In the genomic region with DNA sequence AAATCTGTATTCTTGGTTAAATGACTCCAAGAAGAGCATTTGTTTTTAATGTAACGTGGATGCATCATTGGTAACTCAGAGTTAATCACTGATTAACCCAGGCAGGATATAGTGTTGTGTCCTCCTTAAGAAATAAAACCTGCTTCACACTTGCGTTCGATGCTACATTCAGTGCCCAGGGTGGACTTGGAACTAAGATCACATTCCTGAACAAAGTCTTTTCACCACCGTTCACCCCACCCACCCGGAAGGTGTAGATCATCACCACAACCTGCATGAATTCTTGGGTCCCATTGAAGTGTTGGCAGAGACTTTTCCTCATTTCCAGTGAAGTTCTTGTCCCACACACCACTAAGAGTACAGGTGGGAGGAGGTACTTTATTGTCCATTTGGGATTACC, we compare ENCODE assay signal across 26 mouse cellular contexts. TPM values are rescaled to one million over a fixed set of nuclear protein-coding genes. Genes with fewer than 3 reads are reported as not detected.
DNase-seq lines count a peak whose midpoint lies in the region; ATAC-seq and TF ChIP-seq lines count a peak whose summit lies in the region.
"Had no signal": no experiment of that assay in that cellular context is flagged by ENCODE, and none has a peak within 500 bp of the region (broad histone marks: within the 10 kb centered on the region; RNA-seq: fewer than 3 reads in every experiment).

No protein-coding gene starts in this region.

- H3K4me1 ChIP-seq in kidney, embryonic 16.5 days (ENCODE audit: insufficient read depth, low read length): peaks cover 9% of the 10 kb centered on the region
- 0 out of 2 replicates have a peak, but pooled peaks cover 5% of the 10 kb centered on the region for H3K4me1 ChIP-seq in intestine, postnatal 0 days (replicated peaks; ENCODE audit: control insufficient read depth, insufficient read depth, low read length)

- no peak for TF ChIP-seq CTCF in intestine, postnatal 0 days (IDR thresholded peaks at IDR 0.05; ENCODE audit: low read depth)

- H3K36me3 ChIP-seq in kidney, embryonic 16.5 days (ENCODE audit: insufficient read depth, low read length): peaks cover 9% of the 10 kb centered on the region
- peaks cover 9% of the 10 kb centered on the region; the same call in 1 of the 2 replicates for H3K36me3 ChIP-seq in intestine, postnatal 0 days (ENCODE audit: control insufficient read depth, insufficient read depth)
- peaks cover 4% of the 10 kb centered on the region for H3K36me3 ChIP-seq in myocyte (ENCODE audit: control insufficient read depth, insufficient read depth)
- H3K36me3 ChIP-seq: G1E had no signal

- H3K4me3 ChIP-seq in kidney, embryonic 16.5 days (ENCODE audit: low read length): no peak overlapping the region
- no peak overlapping the region for H3K4me3 ChIP-seq in intestine, postnatal 0 days (ENCODE audit: low read depth, low read length)
- H3K4me3 ChIP-seq in myocyte: no peak overlapping the region
- H3K4me3 ChIP-seq: forebrain, embryonic 10.5 days; heart, embryonic 15.5 days; midbrain, embryonic 13.5 days; neural tube, embryonic 12.5 days had no signal

- H3K27ac ChIP-seq in kidney, embryonic 16.5 days (ENCODE audit: low read length): no peak overlapping the region
- H3K27ac ChIP-seq in intestine, postnatal 0 days (ENCODE audit: low read depth, low read length): peak overlapping the region; percentile 76
- H3K27ac ChIP-seq: forebrain, embryonic 10.5 days; heart, embryonic 15.5 days; kidney, postnatal 0 days; liver, embryonic 14.5 days; midbrain, embryonic 13.5 days; neural tube, embryonic 12.5 days had no signal

- no peak for TF ChIP-seq POLR2A in myocyte (IDR thresholded peaks at IDR 0.05; ENCODE audit: insufficient read length, low read depth)

- H3K9me3 ChIP-seq in kidney, embryonic 16.5 days (ENCODE audit: low read length): no peaks in the 10 kb centered on the region
- H3K9me3 ChIP-seq in intestine, postnatal 0 days (ENCODE audit: control insufficient read depth): no peaks in the 10 kb centered on the region
- H3K9me3 ChIP-seq: forebrain, embryonic 10.5 days; G1E; heart, embryonic 15.5 days; midbrain, embryonic 13.5 days; neural tube, embryonic 12.5 days had no signal

- peaks cover 19% of the 10 kb centered on the region for H3K79me2 ChIP-seq in myocyte (ENCODE audit: control insufficient read depth, insufficient read depth)

- WGBS in kidney, embryonic 16.5 days: 80% methylated on average over 5 of the region's 5 CpGs
- WGBS in intestine, postnatal 0 days: 45% methylated on average over 5 of the region's 5 CpGs

- peak; percentile 80 for DNase-seq in kidney, adult 11 months
- DNase-seq in kidney, adult 9 months: peak; percentile 83
- no peak for DNase-seq in cerebellum, adult 8-10 months
- DNase-seq in urinary bladder, postnatal 4 days (ENCODE audit: low spot score in 2 of 2): no peak
- DNase-seq: adrenal gland, adult 2 months; B cell, adult 2 months; cerebellum, adult 11 months; cerebellum, postnatal 10 days; gastrocnemius, postnatal 36 days; lung, embryonic 14.5 days; right cerebral cortex, postnatal 14 days had no signal

- ATAC-seq in kidney, embryonic 16.5 days (ENCODE audit: low FRiP score, low TSS enrichment): no peak
- peak; percentile 71 for ATAC-seq in intestine, postnatal 0 days
- ATAC-seq: hindbrain, embryonic 16.5 days; midbrain, embryonic 13.5 days; Patski had no signal

- H3K9ac ChIP-seq in kidney, embryonic 16.5 days (replicated peaks; ENCODE audit: low read length): no peak overlapping the region
- H3K9ac ChIP-seq in intestine, postnatal 0 days (ENCODE audit: low read depth, low read length): no peak overlapping the region
- H3K9ac ChIP-seq: heart, embryonic 15.5 days; liver, embryonic 14.5 days; lung, embryonic 14.5 days; midbrain, embryonic 13.5 days; neural tube, embryonic 12.5 days had no signal

- H3ac ChIP-seq in myocyte (ENCODE audit: control insufficient read depth, insufficient read length): no peak overlapping the region

- no peaks in the 10 kb centered on the region for H3K27me3 ChIP-seq in kidney, embryonic 16.5 days (ENCODE audit: insufficient read depth, low read length)
- no peaks in the 10 kb centered on the region for H3K27me3 ChIP-seq in intestine, postnatal 0 days (replicated peaks; ENCODE audit: control insufficient read depth, insufficient read depth, low read length)
- no peaks in the 10 kb centered on the region for H3K27me3 ChIP-seq in myocyte (ENCODE audit: control insufficient read depth, insufficient read depth, insufficient read length)
- H3K27me3 ChIP-seq: heart, embryonic 15.5 days; midbrain, embryonic 13.5 days; neural tube, embryonic 12.5 days; Patski had no signal

- no peak overlapping the region for H3K4me2 ChIP-seq in kidney, embryonic 16.5 days (replicated peaks; ENCODE audit: low read depth, low read length)
- H3K4me2 ChIP-seq in intestine, postnatal 0 days (replicated peaks; ENCODE audit: low read depth): peak overlapping the region; percentile 21; the same call in 1 of the 2 replicates
- H3K4me2 ChIP-seq in myocyte (ENCODE audit: low read depth): peak overlapping the region; percentile 4
- H3K4me2 ChIP-seq: heart, embryonic 15.5 days; lung, embryonic 14.5 days; midbrain, embryonic 13.5 days; neural tube, embryonic 12.5 days had no signal

TF ChIP-seq in myocyte, 11 proteins besides CTCF, POLR2A, EP300 and RAD21:
- TF ChIP-seq CEBPB (IDR thresholded peaks at IDR 0.05; ENCODE audit: insufficient read depth, poor library complexity, severe bottlenecking): no peak
- TF ChIP-seq REST (IDR thresholded peaks at IDR 0.05; ENCODE audit: insufficient read depth, insufficient read length): no peak
- no peak for TF ChIP-seq MYOG (IDR thresholded peaks at IDR 0.05; ENCODE audit: control insufficient read depth in 1 of 3, insufficient read depth in 1 of 3, insufficient read length in 2 of 3, low read depth in 2 of 3)
- TF ChIP-seq E2F4 (IDR thresholded peaks at IDR 0.05; ENCODE audit: insufficient read depth): no peak
- no peak for TF ChIP-seq MAX (IDR thresholded peaks at IDR 0.05; ENCODE audit: low read depth)
- TF ChIP-seq MYOD1 (IDR thresholded peaks at IDR 0.05; ENCODE audit: control insufficient read depth in 1 of 3, insufficient read length in 2 of 3, low read depth in 2 of 3): no peak
- no peak for TF ChIP-seq USF1 (IDR thresholded peaks at IDR 0.05; ENCODE audit: low read depth)
- no peak for TF ChIP-seq TCF3 (IDR thresholded peaks at IDR 0.05; ENCODE audit: insufficient read length, low read depth)
- TF ChIP-seq TCF12 (IDR thresholded peaks at IDR 0.05; ENCODE audit: insufficient read depth, poor library complexity, severe bottlenecking): no peak
- no peak for TF ChIP-seq SRF (IDR thresholded peaks at IDR 0.05; ENCODE audit: control insufficient read depth, insufficient read length, low read depth)
- TF ChIP-seq POLR2AphosphoS2 (IDR thresholded peaks at IDR 0.05; ENCODE audit: insufficient read length, low read depth): no peak
TF ChIP-seq in myocyte: peak in this region for 0.

RNA-seq across cellular contexts. Expression of gene Syde1, which starts 2.0 kb away (rescaled TPM):
- polyA plus RNA-seq in kidney, embryonic 16.5 days (2015; fragmentation: Nextera tagmentation; extraction: Ambion mirVana): 18.1 and 20.4 TPM in 2 replicates
- 6.2 and 6.5 TPM in 2 replicates for polyA plus RNA-seq in intestine, postnatal 0 days (2015; fragmentation: Nextera tagmentation; extraction: Ambion mirVana)
- 32.1 TPM for polyA plus RNA-seq in myocyte (2012; fragmentation: generic; extraction: Trizol)
- polyA plus RNA-seq: G1E had no signal

RNA-seq across cellular contexts. Expression of gene Ilvbl, which starts 19.6 kb away (rescaled TPM):
- 62.7 and 67.2 TPM in 2 replicates for polyA plus RNA-seq in kidney, embryonic 16.5 days (2015; fragmentation: Nextera tagmentation; extraction: Ambion mirVana)
- 92.8 and 96.8 TPM in 2 replicates for polyA plus RNA-seq in intestine, postnatal 0 days (2015; fragmentation: Nextera tagmentation; extraction: Ambion mirVana)
- 49.6 TPM for polyA plus RNA-seq in myocyte (2012; fragmentation: generic; extraction: Trizol)

RNA-seq across cellular contexts. Expression of gene Olfr1357, which starts 24.1 kb away (rescaled TPM):
- not detected in 2 replicates for polyA plus RNA-seq in kidney, embryonic 16.5 days (2015; fragmentation: Nextera tagmentation; extraction: Ambion mirVana)
- polyA plus RNA-seq in intestine, postnatal 0 days (2015; fragmentation: Nextera tagmentation; extraction: Ambion mirVana): not detected in 2 replicates
- polyA plus RNA-seq in myocyte (2012; fragmentation: generic; extraction: Trizol): not detected
- polyA plus RNA-seq: adrenal gland, adult 2 months; embryonic facial prominence, embryonic 11.5 days; forebrain, embryonic 10.5 days; G1E; heart, embryonic 15.5 days; hindbrain, embryonic 16.5 days; kidney, postnatal 0 days; limb, embryonic 14.5 days; liver, embryonic 14.5 days; lung, embryonic 14.5 days; midbrain, embryonic 13.5 days; neural tube, embryonic 12.5 days; Patski; stomach, embryonic 14.5 days had no signal

Comparison
In these comparisons a context has a peak if more than half of its experiments do, and no peak if none do; other contexts are left out.
1. DNase-seq: peak in kidney, adult 11 months (single experiment) and kidney, adult 9 months (single experiment); none in cerebellum, adult 8-10 months (single experiment) and urinary bladder, postnatal 4 days (0 of 2).